Mouse (Mus musculus): ENCODE results near the gene Brd7. TPM values are rescaled to one million over a fixed set of nuclear protein-coding genes. Genes with fewer than 3 reads are reported as not detected.

The Brd7 gene
- polyA plus RNA-seq, 1 experiment from 2014 or later: 82.7 TPM

DNA sequence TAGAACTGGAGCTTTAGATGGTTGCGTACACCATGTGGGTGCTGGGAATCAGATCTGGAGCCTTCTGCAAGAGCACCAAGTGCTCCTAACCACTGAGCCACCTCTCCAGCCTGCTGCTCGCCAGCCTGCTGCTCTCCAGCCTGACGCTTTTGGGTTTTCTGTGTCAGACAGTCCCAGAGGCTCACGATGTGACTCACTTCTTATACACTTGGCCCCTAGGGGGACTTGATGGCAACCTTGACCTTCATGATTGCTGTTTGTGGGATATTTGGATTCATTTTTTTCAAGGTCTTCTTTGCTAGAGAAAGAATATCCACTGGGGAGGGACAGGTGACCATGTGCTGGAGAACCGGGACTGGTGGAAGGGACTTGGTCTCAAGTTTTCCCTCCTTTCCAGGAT, 40.6 kb downstream of the Brd7 start:
- Histone ChIP-seq H3K4me1 (replicated peaks; ENCODE audit: control insufficient read depth, insufficient read depth, low read length) (no peaks in the 10 kb centered on the region), H3K27me3 (replicated peaks; ENCODE audit: control insufficient read depth, insufficient read depth, low read length) (no peaks in the 10 kb centered on the region), H3K9me3 (ENCODE audit: control insufficient read depth, low read length) (no peaks in the 10 kb centered on the region), H3K4me2 (no peak overlapping the region), H3K27ac (ENCODE audit: low read depth, low read length) (no peak overlapping the region), H3K36me3 (ENCODE audit: control insufficient read depth, insufficient read depth, low read length) (peaks cover 38% of the 10 kb centered on the region), H3K4me3 (ENCODE audit: low read depth, low read length) (no peak overlapping the region), H3K9ac (ENCODE audit: low read depth, low read length) (no peak overlapping the region)
- 91% methylated on average over 5 of the region's 5 CpGs for whole genome bisulfite sequencing
- ATAC-seq (replicated peaks; ENCODE audit: low FRiP score) (no peak), DNase-seq (ENCODE audit: low spot score) (no peak)

GRCm38 (mm10) chr8:88320134-88320533, 41.9 kb downstream of the Brd7 start:
- ATAC-seq (replicated peaks; ENCODE audit: low FRiP score) (no peak), DNase-seq (ENCODE audit: low spot score) (no peak)
- no peak overlapping the region for H3K27ac ChIP-seq (ENCODE audit: low read depth, low read length)
- no peak overlapping the region for H3K4me3 ChIP-seq (ENCODE audit: low read depth, low read length)
- no peak overlapping the region for H3K4me2 ChIP-seq
- no peaks in the 10 kb centered on the region for H3K9me3 ChIP-seq (ENCODE audit: control insufficient read depth, low read length)
- H3K4me1 ChIP-seq (replicated peaks; ENCODE audit: control insufficient read depth, insufficient read depth, low read length): no peaks in the 10 kb centered on the region
- no peak overlapping the region for H3K9ac ChIP-seq (ENCODE audit: low read depth, low read length)
- H3K27me3 ChIP-seq (replicated peaks; ENCODE audit: control insufficient read depth, insufficient read depth, low read length): no peaks in the 10 kb centered on the region
- H3K36me3 ChIP-seq (ENCODE audit: control insufficient read depth, insufficient read depth, low read length): peaks cover 29% of the 10 kb centered on the region; the same call in 1 of the 2 replicates
- 97% methylated on average over 6 of the region's 6 CpGs for WGBS

- peaks cover 25% of the 10 kb centered on the region; the same call in 1 of the 2 replicates for H3K36me3 ChIP-seq (ENCODE audit: control insufficient read depth, insufficient read depth, low read length)
- H3K9ac ChIP-seq (ENCODE audit: low read depth, low read length): no peak overlapping the region
- no peak overlapping the region for H3K4me2 ChIP-seq
- no peak overlapping the region for H3K4me3 ChIP-seq (ENCODE audit: low read depth, low read length)
- no peak overlapping the region for H3K27ac ChIP-seq (ENCODE audit: low read depth, low read length)
- ATAC-seq (replicated peaks; ENCODE audit: low FRiP score) (no peak), DNase-seq (ENCODE audit: low spot score) (no peak)
- WGBS: 93% methylated on average over 8 of the region's 8 CpGs
- H3K4me1 ChIP-seq (replicated peaks; ENCODE audit: control insufficient read depth, insufficient read depth, low read length): no peaks in the 10 kb centered on the region
- no peaks in the 10 kb centered on the region for H3K27me3 ChIP-seq (replicated peaks; ENCODE audit: control insufficient read depth, insufficient read depth, low read length)
- no peaks in the 10 kb centered on the region for H3K9me3 ChIP-seq (ENCODE audit: control insufficient read depth, low read length)
These were observed 43.8 kb downstream of the Brd7 start for GRCm38 (mm10) chr8:88318151-88318550.

- peaks cover 27% of the 10 kb centered on the region; the same call in 1 of the 2 replicates for H3K36me3 ChIP-seq (ENCODE audit: control insufficient read depth, insufficient read depth, low read length)
- ATAC-seq (replicated peaks; ENCODE audit: low FRiP score) (no peak), DNase-seq (ENCODE audit: low spot score) (no peak)
- no peaks in the 10 kb centered on the region for H3K27me3 ChIP-seq (replicated peaks; ENCODE audit: control insufficient read depth, insufficient read depth, low read length)
- H3K4me1 ChIP-seq (replicated peaks; ENCODE audit: control insufficient read depth, insufficient read depth, low read length): no peaks in the 10 kb centered on the region
- H3K9ac ChIP-seq (ENCODE audit: low read depth, low read length): no peak overlapping the region
- H3K27ac ChIP-seq (ENCODE audit: low read depth, low read length): no peak overlapping the region
- no peaks in the 10 kb centered on the region for H3K9me3 ChIP-seq (ENCODE audit: control insufficient read depth, low read length)
- no peak overlapping the region for H3K4me3 ChIP-seq (ENCODE audit: low read depth, low read length)
- 87% methylated on average over 5 of the region's 5 CpGs for WGBS
- H3K4me2 ChIP-seq: no peak overlapping the region
These were observed 44.7 kb downstream of the Brd7 start for GRCm38 (mm10) chr8:88317341-88317740.

GRCm38 (mm10) chr8:88316139-88316931, 45.7 kb downstream of the Brd7 start:
- DNase-seq (ENCODE audit: low spot score): no peak
- Histone ChIP-seq H3K4me1 (replicated peaks; ENCODE audit: control insufficient read depth, insufficient read depth, low read length) (no peaks in the 10 kb centered on the region), H3K27me3 (replicated peaks; ENCODE audit: control insufficient read depth, insufficient read depth, low read length) (no peaks in the 10 kb centered on the region), H3K36me3 (ENCODE audit: control insufficient read depth, insufficient read depth, low read length) (peaks cover 27% of the 10 kb centered on the region; the same call in 1 of the 2 replicates), H3K4me3 (ENCODE audit: low read depth, low read length) (no peak overlapping the region), H3K4me2 (no peak overlapping the region), H3K9me3 (ENCODE audit: control insufficient read depth, low read length) (no peaks in the 10 kb centered on the region), H3K27ac (ENCODE audit: low read depth, low read length) (no peak overlapping the region), H3K9ac (ENCODE audit: low read depth, low read length) (no peak overlapping the region)
- no peak for ATAC-seq (replicated peaks; ENCODE audit: low FRiP score)
- 63% methylated on average over 8 of the region's 8 CpGs for WGBS

DNA sequence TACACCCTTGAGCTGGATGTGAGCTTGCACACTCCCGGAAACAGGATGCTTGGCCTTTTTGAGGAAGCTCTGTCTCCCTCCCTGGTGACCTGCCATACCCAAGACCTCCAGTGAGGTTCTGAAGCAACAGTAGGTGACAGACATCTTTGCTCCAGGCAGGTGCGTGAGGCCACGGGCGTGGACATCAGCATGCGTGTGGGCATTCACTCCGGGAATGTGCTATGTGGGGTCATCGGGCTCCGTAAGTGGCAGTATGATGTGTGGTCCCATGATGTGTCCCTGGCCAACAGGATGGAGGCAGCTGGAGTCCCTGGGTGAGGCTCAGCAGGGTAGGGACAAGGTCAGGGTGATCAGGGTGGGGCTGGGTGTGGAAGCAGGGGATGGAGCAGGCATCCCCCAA, 46.7 kb downstream of the Brd7 start:
- H3K36me3 ChIP-seq (ENCODE audit: control insufficient read depth, insufficient read depth, low read length): peaks cover 30% of the 10 kb centered on the region; the same call in 1 of the 2 replicates
- no peak for ATAC-seq (replicated peaks; ENCODE audit: low FRiP score)
- WGBS: 95% methylated on average over 8 of the region's 8 CpGs

GRCm38 (mm10) chr8:88313991-88314390, 48.0 kb downstream of the Brd7 start:
- H3K9ac ChIP-seq (ENCODE audit: low read depth, low read length): no peak overlapping the region
- H3K27ac ChIP-seq (ENCODE audit: low read depth, low read length): no peak overlapping the region
- ATAC-seq (replicated peaks; ENCODE audit: low FRiP score) (no peak), DNase-seq (ENCODE audit: low spot score) (no peak)
- no peaks in the 10 kb centered on the region for H3K9me3 ChIP-seq (ENCODE audit: control insufficient read depth, low read length)
- WGBS: 91% methylated on average over 12 of the region's 12 CpGs
- H3K4me3 ChIP-seq (ENCODE audit: low read depth, low read length): no peak overlapping the region
- H3K27me3 ChIP-seq (replicated peaks; ENCODE audit: control insufficient read depth, insufficient read depth, low read length): no peaks in the 10 kb centered on the region
- no peaks in the 10 kb centered on the region for H3K4me1 ChIP-seq (replicated peaks; ENCODE audit: control insufficient read depth, insufficient read depth, low read length)
- H3K4me2 ChIP-seq: no peak overlapping the region
- H3K36me3 ChIP-seq (ENCODE audit: control insufficient read depth, insufficient read depth, low read length): peaks cover 25% of the 10 kb centered on the region; the same call in 1 of the 2 replicates

More for the DNA sequence above, 46.7 kb downstream of the Brd7 start:
- H3K4me3 ChIP-seq (ENCODE audit: low read depth, low read length): no peak overlapping the region
- DNase-seq (ENCODE audit: low spot score): no peak
- H3K4me2 ChIP-seq: no peak overlapping the region
- H3K9ac ChIP-seq (ENCODE audit: low read depth, low read length): no peak overlapping the region
- no peaks in the 10 kb centered on the region for H3K27me3 ChIP-seq (replicated peaks; ENCODE audit: control insufficient read depth, insufficient read depth, low read length)
- H3K27ac ChIP-seq (ENCODE audit: low read depth, low read length): no peak overlapping the region
- no peaks in the 10 kb centered on the region for H3K9me3 ChIP-seq (ENCODE audit: control insufficient read depth, low read length)
- H3K4me1 ChIP-seq (replicated peaks; ENCODE audit: control insufficient read depth, insufficient read depth, low read length): no peaks in the 10 kb centered on the region

- no peaks in the 10 kb centered on the region for H3K9me3 ChIP-seq (ENCODE audit: control insufficient read depth, low read length)
- no peak overlapping the region for H3K9ac ChIP-seq (ENCODE audit: low read depth, low read length)
- H3K4me2 ChIP-seq: no peak overlapping the region
- WGBS: 79% methylated on average over 8 of the region's 8 CpGs
- no peaks in the 10 kb centered on the region for H3K27me3 ChIP-seq (replicated peaks; ENCODE audit: control insufficient read depth, insufficient read depth, low read length)
- ATAC-seq (replicated peaks; ENCODE audit: low FRiP score) (no peak), DNase-seq (ENCODE audit: low spot score) (no peak)
- H3K4me1 ChIP-seq (replicated peaks; ENCODE audit: control insufficient read depth, insufficient read depth, low read length): no peaks in the 10 kb centered on the region
- no peak overlapping the region for H3K27ac ChIP-seq (ENCODE audit: low read depth, low read length)
- H3K36me3 ChIP-seq (ENCODE audit: control insufficient read depth, insufficient read depth, low read length): peaks cover 27% of the 10 kb centered on the region; the same call in 1 of the 2 replicates
- no peak overlapping the region for H3K4me3 ChIP-seq (ENCODE audit: low read depth, low read length)
These were observed 49.0 kb downstream of the Brd7 start for GRCm38 (mm10) chr8:88312966-88313365.

- Histone ChIP-seq H3K27me3 (replicated peaks; ENCODE audit: control insufficient read depth, insufficient read depth, low read length) (no peaks in the 10 kb centered on the region), H3K4me3 (ENCODE audit: low read depth, low read length) (no peak overlapping the region), H3K9me3 (ENCODE audit: control insufficient read depth, low read length) (no peaks in the 10 kb centered on the region), H3K36me3 (ENCODE audit: control insufficient read depth, insufficient read depth, low read length) (peaks cover 26% of the 10 kb centered on the region; the same call in 1 of the 2 replicates), H3K27ac (ENCODE audit: low read depth, low read length) (no peak overlapping the region), H3K9ac (ENCODE audit: low read depth, low read length) (no peak overlapping the region), H3K4me1 (replicated peaks; ENCODE audit: control insufficient read depth, insufficient read depth, low read length) (no peaks in the 10 kb centered on the region), H3K4me2 (no peak overlapping the region)
- 91% methylated on average over 13 of the region's 13 CpGs for WGBS
- DNase-seq (ENCODE audit: low spot score) (no peak), ATAC-seq (replicated peaks; ENCODE audit: low FRiP score) (no peak)
These were observed 51.7 kb downstream of the Brd7 start for GRCm38 (mm10) chr8:88310286-88310685.

Measured in liver, embryonic 11.5 days (tissue).